Mouse (Mus musculus) hindbrain, embryonic 13.5 days (tissue): Measurements from ENCODE around the gene Rab6b. TPM values are rescaled to one million over a fixed set of nuclear protein-coding genes. Genes with fewer than 3 reads are reported as not detected.
"Not testable (repeated sequence)": the region's sequence is repeated elsewhere in the genome, so short reads cannot be mapped to it uniquely, and the experiment has no call there.

Source experiments
- ATAC-seq: fragments of 200-750 bp; cut with Nextera tagmentation; 2 replicates; pipeline ENCODE4 v1.8.0; 2017; ENCODE audit warnings: moderate TSS enrichment; ENCODE audit not compliant: low FRiP score
- H3K27ac ChIP-seq: fragments of 300-500 bp; sonication (generic); 2 replicates; pipeline ENCODE4 v1.5.1; 2015; ENCODE audit warnings: inconsistent platforms, mild to moderate bottlenecking, moderate library complexity
- H3K27me3 ChIP-seq: fragments of 300-500 bp; sonication (generic); 2 replicates; pipeline ENCODE4 v1.6.1; 2015; ENCODE audit warnings: mild to moderate bottlenecking, inconsistent platforms
- H3K36me3 ChIP-seq: fragments of 300-500 bp; sonication (generic); 2 replicates; pipeline ENCODE4 v1.6.1; 2015; ENCODE audit warnings: mild to moderate bottlenecking, inconsistent platforms
- H3K4me1 ChIP-seq: fragments of 300-500 bp; sonication (generic); replicated peaks from 2 replicates; pipeline ENCODE4 v1.6.1; 2015; ENCODE audit warnings: inconsistent platforms
- H3K4me2 ChIP-seq: fragments of 300-500 bp; sonication (generic); 2 replicates; pipeline ENCODE4 v1.6.1; 2015; ENCODE audit warnings: inconsistent platforms, mild to moderate bottlenecking, moderate library complexity
- H3K4me3 ChIP-seq: fragments of 300-500 bp; sonication (generic); 2 replicates; pipeline ENCODE4 v1.5.1; 2015; ENCODE audit warnings: mild to moderate bottlenecking, inconsistent platforms
- H3K9ac ChIP-seq: fragments of 300-500 bp; sonication (generic); 2 replicates; pipeline ENCODE4 v1.6.1; 2015; ENCODE audit warnings: mild to moderate bottlenecking, inconsistent platforms
- H3K9me3 ChIP-seq: fragments of 300-500 bp; sonication (generic); 2 replicates; pipeline ENCODE4 v1.6.1; 2016; ENCODE audit warnings: inconsistent platforms
- WGBS: fragments of 180-500 bp; shearing (Covaris S2); methylation state at CpG from one replicate; pipeline ENCODE4 v1.1.7; 2015; 5-methylcytosine and 5-hydroxymethylcytosine counted together
- polyA plus RNA-seq: library from polyadenylated mRNA; unstranded; fragments of >200 nt; fragmentation: Nextera tagmentation; extraction: Ambion mirVana; gene quantifications from 2 replicates; pipeline ENCODE4 v1.2.1, GENCODE M21; 2015

The Rab6b gene
- polyA plus RNA-seq, 1 experiment from 2014 or later: 80.2 TPM

- H3K4me3 ChIP-seq: no peak overlapping the region
- 80% methylated on average over 8 of the region's 8 CpGs for WGBS
Measured at GRCm38 (mm10) chr9:103082246-103082975, 29.2 kb upstream of the Rab6b start.

GRCm38 (mm10) chr9:103083405-103083804, 28.2 kb upstream of the Rab6b start:
- 58% methylated on average over 3 of the region's 3 CpGs for WGBS
- Histone ChIP-seq H3K9ac (no peak overlapping the region), H3K9me3 (no peaks in the 10 kb centered on the region), H3K27ac (no peak overlapping the region), H3K4me3 (no peak overlapping the region), H3K36me3 (no peaks in the 10 kb centered on the region), H3K27me3 (no peaks in the 10 kb centered on the region), H3K4me2 (no peak overlapping the region), H3K4me1 (no peaks in the 10 kb centered on the region)
- ATAC-seq: no peak

More at GRCm38 (mm10) chr9:103082246-103082975, 29.2 kb upstream of the Rab6b start:
- no peak overlapping the region for H3K9ac ChIP-seq
- H3K4me2 ChIP-seq: no peak overlapping the region
- H3K27ac ChIP-seq: no peak overlapping the region
- H3K4me1 ChIP-seq: no peaks in the 10 kb centered on the region
- H3K9me3 ChIP-seq: no peaks in the 10 kb centered on the region
- H3K36me3 ChIP-seq: no peaks in the 10 kb centered on the region
- ATAC-seq: no peak
- H3K27me3 ChIP-seq: no peaks in the 10 kb centered on the region

GRCm38 (mm10) chr9:103086736-103087135, 24.9 kb upstream of the Rab6b start:
- Histone ChIP-seq H3K9ac (no peak overlapping the region), H3K27ac (no peak overlapping the region), H3K9me3 (no peaks in the 10 kb centered on the region), H3K27me3 (no peaks in the 10 kb centered on the region), H3K4me1 (0 out of 2 replicates have a peak, but pooled peaks cover under 1% of the 10 kb centered on the region), H3K4me2 (no peak overlapping the region), H3K36me3 (no peaks in the 10 kb centered on the region), H3K4me3 (no peak overlapping the region)
- 71% methylated on average over 6 of the region's 6 CpGs for WGBS
- no peak for ATAC-seq

GRCm38 (mm10) chr9:103087301-103087700, 24.3 kb upstream of the Rab6b start:
- H3K27ac ChIP-seq: no peak overlapping the region

GRCm38 (mm10) chr9:103088661-103089060, 22.9 kb upstream of the Rab6b start:
- no peak overlapping the region for H3K4me2 ChIP-seq
- H3K9ac ChIP-seq: no peak overlapping the region
- H3K27ac ChIP-seq: no peak overlapping the region
- H3K27me3 ChIP-seq: no peaks in the 10 kb centered on the region
- no peaks in the 10 kb centered on the region for H3K36me3 ChIP-seq
- H3K4me3 ChIP-seq: no peak overlapping the region
- 71% methylated on average over 2 of the region's 2 CpGs for WGBS
- H3K9me3 ChIP-seq: no peaks in the 10 kb centered on the region
- no peak for ATAC-seq
- peaks cover 12% of the 10 kb centered on the region for H3K4me1 ChIP-seq

More at GRCm38 (mm10) chr9:103087301-103087700, 24.3 kb upstream of the Rab6b start:
- Histone ChIP-seq H3K4me2 (no peak overlapping the region), H3K9ac (no peak overlapping the region), H3K27me3 (no peaks in the 10 kb centered on the region), H3K9me3 (no peaks in the 10 kb centered on the region), H3K36me3 (no peaks in the 10 kb centered on the region), H3K4me3 (no peak overlapping the region), H3K4me1 (peaks cover 6% of the 10 kb centered on the region)
- 72% methylated on average over 8 of the region's 8 CpGs for WGBS
- no peak for ATAC-seq

- peaks cover 12% of the 10 kb centered on the region for H3K4me1 ChIP-seq
- H3K9me3 ChIP-seq: no peaks in the 10 kb centered on the region
- H3K27me3 ChIP-seq: no peaks in the 10 kb centered on the region
- 71% methylated on average over 9 of the region's 9 CpGs for WGBS
- no peak for ATAC-seq
- no peaks in the 10 kb centered on the region for H3K36me3 ChIP-seq
- no peak overlapping the region for H3K4me3 ChIP-seq
- no peak overlapping the region for H3K4me2 ChIP-seq
- H3K27ac ChIP-seq: no peak overlapping the region
- H3K9ac ChIP-seq: no peak overlapping the region
Measured at GRCm38 (mm10) chr9:103090116-103090875, 21.3 kb upstream of the Rab6b start.

- H3K4me1 ChIP-seq: peaks cover 12% of the 10 kb centered on the region
- no peaks in the 10 kb centered on the region for H3K36me3 ChIP-seq
- H3K4me3 ChIP-seq: no peak overlapping the region
- no peaks in the 10 kb centered on the region for H3K9me3 ChIP-seq
- no peaks in the 10 kb centered on the region for H3K27me3 ChIP-seq
- 82% methylated on average over 16 of the region's 16 CpGs for WGBS
- no peak overlapping the region for H3K4me2 ChIP-seq
- no peak for ATAC-seq
- H3K27ac ChIP-seq: no peak overlapping the region
- no peak overlapping the region for H3K9ac ChIP-seq
Measured at GRCm38 (mm10) chr9:103091039-103091883, 20.3 kb upstream of the Rab6b start.

- 0% methylated on average over 19 of the region's 19 CpGs for WGBS
- Histone ChIP-seq H3K4me3 (peak overlapping the region; percentile 49), H3K4me2 (peak overlapping the region; percentile 85), H3K9ac (peak overlapping the region; percentile 74), H3K4me1 (peaks cover 12% of the 10 kb centered on the region), H3K27ac (no peak overlapping the region), H3K27me3 (no peaks in the 10 kb centered on the region), H3K36me3 (no peaks in the 10 kb centered on the region), H3K9me3 (no peaks in the 10 kb centered on the region)
- peak; percentile 93 for ATAC-seq
Measured at GRCm38 (mm10) chr9:103092248-103092647, 19.3 kb upstream of the Rab6b start.

- no peak overlapping the region for H3K27ac ChIP-seq
- H3K4me1 ChIP-seq: peaks cover 12% of the 10 kb centered on the region
- no peak overlapping the region for H3K4me3 ChIP-seq
- ATAC-seq: no peak
- H3K9me3 ChIP-seq: no peaks in the 10 kb centered on the region
- H3K4me2 ChIP-seq: no peak overlapping the region
- 91% methylated on average over 3 of the region's 3 CpGs for WGBS
- H3K36me3 ChIP-seq: no peaks in the 10 kb centered on the region
- no peaks in the 10 kb centered on the region for H3K27me3 ChIP-seq
- no peak overlapping the region for H3K9ac ChIP-seq
Measured at GRCm38 (mm10) chr9:103093681-103094080, 17.9 kb upstream of the Rab6b start.

- Histone ChIP-seq H3K4me3 (peak overlapping the region; percentile 38), H3K4me1 (peaks cover 33% of the 10 kb centered on the region), H3K4me2 (peak overlapping the region; percentile 46)
- not testable (repeated sequence) for H3K9ac ChIP-seq, H3K27me3 ChIP-seq, H3K27ac ChIP-seq, H3K36me3 ChIP-seq, H3K9me3 ChIP-seq
- WGBS: 11% methylated on average over 8 of the region's 14 CpGs
- peak; percentile 38; the same call in 1 of the 2 replicates for ATAC-seq
Measured at GRCm38 (mm10) chr9:103108341-103108798, 3.2 kb upstream of the Rab6b start.

GRCm38 (mm10) chr9:103108943-103109670, 2.5 kb upstream of the Rab6b start:
- no peaks in the 10 kb centered on the region for H3K9me3 ChIP-seq
- WGBS: 36% methylated on average over 18 of the region's 18 CpGs
- H3K4me1 ChIP-seq: peaks cover 41% of the 10 kb centered on the region
- peak overlapping the region; percentile 66 for H3K4me2 ChIP-seq
- no peak for ATAC-seq
- H3K4me3 ChIP-seq: peak overlapping the region; percentile 46
- peak overlapping the region; percentile 64 for H3K9ac ChIP-seq
- H3K27ac ChIP-seq: peak overlapping the region; percentile 74
- no peaks in the 10 kb centered on the region for H3K36me3 ChIP-seq
- no peaks in the 10 kb centered on the region for H3K27me3 ChIP-seq
